8 mouse cellular contexts compared by ENCODE assay signal in genomic region chr1:167393281-167393680, GRCm38 (mm10). TPM values are rescaled to one million over a fixed set of nuclear protein-coding genes. Genes with fewer than 3 reads are reported as not detected.
DNase-seq lines count a peak whose midpoint lies in the region; ATAC-seq and TF ChIP-seq lines count a peak whose summit lies in the region.

No protein-coding gene starts in this region.

- peak overlapping the region; percentile 82 for H3K27ac ChIP-seq in left cerebral cortex, adult 2 months
- H3K27ac ChIP-seq in bone marrow macrophage, adult 2 months (ENCODE audit: insufficient read depth, low read depth, low read length) = peak overlapping the region; percentile 85
- H3K27ac ChIP-seq in macrophage = peak overlapping the region; percentile 61

- H3K4me1 ChIP-seq in bone marrow macrophage, adult 2 months (ENCODE audit: control insufficient read depth, insufficient read depth, low read length) = peaks cover 22% of the 10 kb centered on the region

- DNase-seq in left cerebral cortex, adult 2 months (ENCODE audit: extremely low spot score in 1 of 2, low spot score in 2 of 2) = no peak
- no peak for DNase-seq in left cerebral cortex, adult 8-10 months (ENCODE audit: low spot score in 2 of 2)
- no peak for DNase-seq in adrenal gland, postnatal 14 days
- no peak for DNase-seq in urinary bladder, postnatal 10 days (ENCODE audit: low spot score)
- no peak for DNase-seq in cerebellum, postnatal 36 days

- TF ChIP-seq POLR2A in bone marrow macrophage, adult 2 months (IDR thresholded peaks at IDR 0.05; ENCODE audit: borderline replicate concordance, low read depth, low read length) = no peak

- ATAC-seq in granulocyte monocyte progenitor cell, adult 5-6 weeks (replicated peaks; ENCODE audit: poor library complexity, severe bottlenecking) = peak; percentile 26

- intact Hi-C loops in left cerebral cortex, adult 2 months (cut with DNase I) = loop anchor here (5.0 kb wide), 1 partner anchor 171 kb away; no protein-coding TSS in a partner anchor

- no peaks in the 10 kb centered on the region for H3K36me3 ChIP-seq in macrophage (ENCODE audit: inconsistent target)

- H3K4me3 ChIP-seq in left cerebral cortex, adult 2 months = peak overlapping the region; percentile 75
- H3K4me3 ChIP-seq in bone marrow macrophage, adult 2 months (ENCODE audit: insufficient read depth, low read length) = peak overlapping the region; percentile 96
- peak overlapping the region; percentile 94 for H3K4me3 ChIP-seq in macrophage (ENCODE audit: inconsistent target)

- WGBS in macrophage (ENCODE audit: missing documents) = under 1% methylated on average over 15 of the region's 15 CpGs

- TF ChIP-seq CTCF in left cerebral cortex, adult 2 months (IDR thresholded peaks at IDR 0.05) = no peak
- TF ChIP-seq CTCF in bone marrow macrophage, adult 2 months (IDR thresholded peaks at IDR 0.05; ENCODE audit: low read depth, low read length) = no peak

- H3K79me2 ChIP-seq in macrophage (ENCODE audit: inconsistent target) = peaks cover 43% of the 10 kb centered on the region

RNA-seq across cellular contexts. Expression of gene Mgst3, which starts 0.4 kb away (rescaled TPM):
- 10 to 100 TPM; 93.9 to 94.5 TPM for total RNA-seq in left cerebral cortex, adult 2 months (2021)
- 100 to 1,000 TPM in 1 of 4 experiments, 10 to 100 TPM in 3; 93.7 to 109 (median 95.2) TPM for total RNA-seq in left cerebral cortex, adult 8-10 months (2022)
- polyA plus RNA-seq in bone marrow macrophage, adult 2 months (2012; ENCODE audit: insufficient read depth, insufficient read length, missing spikeins) = 42.7 and 44.5 TPM in 2 replicates
- total RNA-seq in granulocyte monocyte progenitor cell, adult 5-6 weeks (2014; fragmentation: Nextera tagmentation) = 11.8 and 15.4 TPM in 2 replicates
- 7.6 and 9.1 TPM in 2 replicates for total RNA-seq in granulocyte monocyte progenitor cell, adult 5-6 weeks (2017)
- total RNA-seq in macrophage (2018; cell fraction: chromatin; rRNA removed) = 1 to 10 TPM in 11 of 26 experiments, under 1 TPM in 2, not detected in 13; 0.58 to 6.9 (median 1.7) TPM
- 10 to 100 TPM in 20 of 26 experiments, 1 to 10 TPM in 6; 7.0 to 36.8 (median 17.8) TPM for total RNA-seq in macrophage (2018; cell fraction: cytosol; rRNA removed)
- total RNA-seq in macrophage (2018; cell fraction: nucleus; rRNA removed) = 10 to 100 TPM in 1 of 26 experiments, 1 to 10 TPM in 23, under 1 TPM in 2; 0.78 to 11.3 (median 2.8) TPM
- 20.3 to 34.7 TPM (median 26.0 TPM) in 3 replicates for polyA plus RNA-seq in macrophage (2018)
- 69.7 and 75.6 TPM in 2 replicates for total RNA-seq in adrenal gland, postnatal 14 days (2021)

RNA-seq across cellular contexts. Expression of gene Aldh9a1, which starts 43.5 kb away (rescaled TPM):
- total RNA-seq in left cerebral cortex, adult 2 months (2021) = 10 to 100 TPM; 17.4 to 20.4 TPM
- 10 to 100 TPM; 21.9 to 26.4 (median 22.7) TPM for total RNA-seq in left cerebral cortex, adult 8-10 months (2022)
- polyA plus RNA-seq in bone marrow macrophage, adult 2 months (2012; ENCODE audit: insufficient read depth, insufficient read length, missing spikeins) = 94.8 and 97.4 TPM in 2 replicates
- 67.6 and 85.8 TPM in 2 replicates for total RNA-seq in granulocyte monocyte progenitor cell, adult 5-6 weeks (2014; fragmentation: Nextera tagmentation)
- total RNA-seq in granulocyte monocyte progenitor cell, adult 5-6 weeks (2017) = 49.5 and 56.7 TPM in 2 replicates
- 100 to 1,000 TPM in 1 of 26 experiments, 10 to 100 TPM in 23, 1 to 10 TPM in 2; 4.8 to 100 (median 25.3) TPM for total RNA-seq in macrophage (2018; cell fraction: chromatin; rRNA removed)
- 100 to 1,000 TPM in 9 of 26 experiments, 10 to 100 TPM in 17; 36.9 to 126 (median 74.7) TPM for total RNA-seq in macrophage (2018; cell fraction: cytosol; rRNA removed)
- total RNA-seq in macrophage (2018; cell fraction: nucleus; rRNA removed) = 100 to 1,000 TPM in 2 of 26 experiments, 10 to 100 TPM in 24; 15.0 to 107 (median 36.7) TPM
- polyA plus RNA-seq in macrophage (2018) = 92.1 to 110 TPM (median 93.8 TPM) in 3 replicates
- 56.9 and 59.4 TPM in 2 replicates for total RNA-seq in adrenal gland, postnatal 14 days (2021)
